8 mouse cellular contexts compared by ENCODE assay signal in genomic region chr9:8004370-8004991, GRCm38 (mm10). TPM values are rescaled to one million over a fixed set of nuclear protein-coding genes. Genes with fewer than 3 reads are reported as not detected.
DNase-seq lines count a peak whose midpoint lies in the region; ATAC-seq and TF ChIP-seq lines count a peak whose summit lies in the region.

TSS of gene Yap1 (minus strand) at chr9:8004596.

- POLR2A ChIA-PET in Patski (lab: Charles Lee) = interaction anchor here (0.6 to 2.0 kb wide), 9 partner anchors 13 to 990 kb away, joined by 3 to 6 read pairs (median 4); no protein-coding TSS in a partner anchor

- H3K9me3 ChIP-seq in hindbrain, embryonic 14.5 days (ENCODE audit: control insufficient read depth, low read length) = no peaks in the 10 kb centered on the region

- H3K27ac ChIP-seq in hindbrain, embryonic 14.5 days = peak within 1 kb of the TSS; percentile 84

- peak within 1 kb of the TSS; percentile 90 for H3K4me2 ChIP-seq in hindbrain, embryonic 14.5 days (replicated peaks)

- H3K27me3 ChIP-seq in Patski = no peaks in the 10 kb centered on the region
- H3K27me3 ChIP-seq in hindbrain, embryonic 14.5 days (ENCODE audit: control insufficient read depth, insufficient read depth, low read length) = peaks cover 18% of the 10 kb centered on the region

- 1% methylated on average over 63 of the region's 79 CpGs for WGBS in hindbrain, embryonic 14.5 days

- ATAC-seq in Patski = peak; percentile 67
- peak; percentile 83 for ATAC-seq in hindbrain, embryonic 14.5 days (ENCODE audit: low FRiP score)

- peak within 1 kb of the TSS; percentile 79 for H3K4me3 ChIP-seq in hindbrain, embryonic 14.5 days (replicated peaks; ENCODE audit: low read length)

- in situ Hi-C loops in Patski (cut with MboI; ENCODE audit: low pct_unique_long_range_greater_than_20kb) = no loop called here

- no peak for TF ChIP-seq CTCF in Patski (IDR thresholded peaks at IDR 0.05)

- peak within 1 kb of the TSS; percentile 71 for H3K9ac ChIP-seq in hindbrain, embryonic 14.5 days

- DNase-seq in Patski (ENCODE audit: low read depth, low spot score) = peak; percentile 57
- peak; percentile 74 to 78 for DNase-seq in cerebellum, postnatal 25 days
- DNase-seq in gastrocnemius, adult 18-20 months (ENCODE audit: low spot score) = peak; percentile 90
- peak; percentile 83 for DNase-seq in hindbrain, embryonic 14.5 days (ENCODE audit: low spot score)
- peak; percentile 71 to 72 for DNase-seq in layer of hippocampus, postnatal 36 days
- peak; percentile 89 for DNase-seq in lung, postnatal 25 days (ENCODE audit: low spot score)
- peak; percentile 76 for DNase-seq in right cerebral cortex, adult 18-20 months
- DNase-seq in urinary bladder, postnatal 14 days (ENCODE audit: low spot score) = peak; percentile 91

- CTCF ChIA-PET in Patski (lab: Charles Lee) = no interaction called here

- H3K4me1 ChIP-seq in hindbrain, embryonic 14.5 days (replicated peaks; ENCODE audit: control insufficient read depth, insufficient read depth, low read length) = peaks cover 6% of the 10 kb centered on the region

- H3K36me3 ChIP-seq in hindbrain, embryonic 14.5 days (replicated peaks; ENCODE audit: control insufficient read depth, insufficient read depth) = no peaks in the 10 kb centered on the region

RNA-seq across cellular contexts. Expression of gene Yap1, which starts in this region (rescaled TPM):
- polyA plus RNA-seq in Patski (2021) = 80.0 TPM
- 10 to 100 TPM; 36.9 to 40.5 TPM for total RNA-seq in gastrocnemius, adult 18-20 months (2021)
- 9.5 and 10.1 TPM in 2 replicates for polyA plus RNA-seq in hindbrain, embryonic 14.5 days (2014; fragmentation: Nextera tagmentation; extraction: Ambion mirVana)
- 10 to 100 TPM; 15.7 to 16.3 TPM for total RNA-seq in layer of hippocampus, postnatal 36 days (2021)

Comparison
In these comparisons a context has a peak if more than half of its experiments do, and no peak if none do; other contexts are left out.
1. Peak in every context shown above with its lines: DNase-seq, ATAC-seq, H3K4me3 ChIP-seq and H3K27ac ChIP-seq.